Mouse (Mus musculus): ENCODE results near the gene Ankrd49.

Ankrd49 gene

DNA sequence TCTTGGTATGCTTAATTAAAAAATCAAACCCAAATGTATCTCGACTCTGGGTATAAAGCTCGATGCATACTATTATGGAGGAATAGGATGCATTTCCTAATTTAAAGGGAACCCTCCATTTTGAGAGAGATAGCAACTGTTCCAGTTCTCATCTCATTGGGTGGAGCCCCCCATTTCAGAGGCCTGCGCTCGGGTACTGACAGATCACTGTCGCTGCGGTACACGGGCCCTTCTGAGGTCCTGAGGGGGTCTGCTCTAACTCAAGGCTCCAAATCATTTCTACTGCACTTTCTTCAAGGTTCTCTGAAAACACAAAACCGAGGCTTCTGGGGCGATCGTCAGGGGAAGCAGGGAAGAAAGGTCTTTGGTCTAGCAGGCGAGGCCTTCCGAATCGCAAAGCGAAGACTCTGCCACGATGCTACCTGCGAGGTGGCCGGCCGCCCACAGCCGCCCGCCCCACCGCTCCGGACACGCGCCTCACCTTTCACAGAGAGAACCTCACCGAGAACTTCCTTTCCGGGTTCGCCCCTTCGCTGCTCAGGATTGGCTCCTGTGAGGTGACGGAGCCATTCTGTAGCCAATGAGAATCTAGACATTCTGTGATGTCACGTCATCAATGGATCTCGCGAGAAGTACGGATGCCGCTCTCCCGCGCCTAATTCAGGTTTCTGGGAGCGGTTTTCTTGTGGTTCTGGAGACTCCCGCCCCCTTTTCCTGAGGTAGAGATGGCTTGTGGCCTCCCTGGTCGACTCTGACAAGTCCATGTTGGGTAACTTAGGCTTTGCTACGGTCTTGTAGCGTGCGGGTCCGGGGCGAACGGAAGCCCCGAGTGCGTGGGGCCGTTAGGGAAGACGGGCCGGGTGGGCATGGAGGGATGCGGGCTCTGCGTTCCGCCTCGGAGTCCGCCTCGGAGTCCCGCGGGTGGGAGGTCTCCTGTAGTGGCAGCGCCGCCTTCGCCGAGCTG, at the start of gene Ankrd49, which contains the start of gene Mre11a:
Ankrd49 (minus strand) TSS at position 818 of the 964 bp plus-strand sequence.
Mre11a (plus strand) TSS at position 616 of the 964 bp plus-strand sequence.
- DNase-seq: peak; percentile 94

DNA sequence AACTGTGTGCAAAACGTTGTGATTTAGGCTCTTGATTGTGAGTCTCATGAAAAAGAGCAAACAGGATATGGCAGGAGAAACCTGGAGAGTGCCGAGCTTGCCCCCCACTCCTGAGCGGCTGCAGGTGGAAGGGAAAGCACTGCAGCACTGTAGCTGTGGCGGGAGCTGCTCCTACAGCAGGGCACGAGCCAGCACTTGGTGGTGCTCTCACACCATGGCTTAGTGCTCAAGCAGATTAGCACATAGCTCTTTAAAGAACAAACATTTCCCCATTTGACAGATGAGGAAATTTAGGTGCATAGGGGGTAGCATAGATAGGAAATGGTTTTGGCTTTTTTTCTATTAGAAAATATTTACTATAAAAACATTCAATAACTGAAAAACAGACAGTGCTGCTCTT, 47.4 kb upstream of the Ankrd49 start:
- DNase-seq: no peak

DNA sequence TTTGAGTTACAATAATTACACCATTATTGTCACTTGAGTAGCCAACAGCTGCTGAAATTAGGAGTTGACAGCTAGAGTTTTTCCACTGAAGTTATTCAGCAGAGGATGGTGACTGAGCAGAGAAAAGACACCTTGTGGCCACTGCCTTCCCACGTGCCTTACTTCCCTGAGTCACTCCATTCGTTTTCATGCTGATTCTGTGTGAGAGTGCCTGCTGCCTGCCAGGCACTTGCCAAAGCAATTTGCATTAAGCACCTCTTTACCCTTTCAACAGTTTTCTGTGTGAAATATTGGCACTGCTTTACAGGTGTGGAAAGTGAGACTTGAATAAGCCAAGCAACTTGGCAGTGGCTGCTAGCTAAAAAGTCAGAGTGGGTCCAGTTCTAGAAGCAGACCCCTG, 43.2 kb upstream of the Ankrd49 start:
- DNase-seq: no peak

DNA sequence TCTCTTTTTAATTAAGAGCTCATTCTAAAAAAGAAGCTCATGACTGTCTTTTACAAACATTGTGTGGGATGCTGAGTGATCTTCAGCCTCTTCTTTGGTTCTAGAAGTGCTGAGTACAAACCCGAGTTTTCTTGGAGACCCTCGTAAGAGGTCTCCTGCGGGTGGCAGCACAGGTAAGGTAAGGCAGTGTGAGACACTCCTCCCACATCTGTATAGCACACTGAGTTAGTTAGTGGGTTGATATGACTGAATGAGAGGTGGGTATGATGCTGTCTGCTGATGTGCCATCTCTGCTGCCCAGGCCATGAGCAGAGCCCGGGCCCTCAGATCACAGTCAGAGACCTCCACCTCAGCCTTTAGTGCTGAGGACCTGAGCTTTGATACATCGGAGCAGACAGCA, 40.2 kb upstream of the Ankrd49 start:
- DNase-seq: no peak

DNA sequence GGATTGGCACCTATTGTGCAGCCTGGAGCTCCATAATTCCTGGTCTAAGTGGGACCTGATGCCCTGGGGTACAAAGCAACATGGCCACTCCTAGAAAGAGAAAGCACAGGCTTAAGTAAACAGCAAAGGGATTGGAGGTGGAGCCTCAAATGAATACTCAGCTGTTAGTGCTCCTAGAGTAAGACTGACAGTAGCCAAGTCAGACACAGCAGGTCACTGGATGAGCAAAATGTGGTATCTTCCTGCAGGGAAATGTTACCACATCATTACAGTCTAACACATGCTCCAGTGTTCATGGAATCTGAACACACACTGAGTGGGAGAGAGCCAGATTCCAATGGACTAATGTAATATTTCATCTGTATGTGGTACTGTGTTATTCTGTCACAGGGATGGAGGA, 36.7 kb upstream of the Ankrd49 start:
- no peak for DNase-seq

DNA sequence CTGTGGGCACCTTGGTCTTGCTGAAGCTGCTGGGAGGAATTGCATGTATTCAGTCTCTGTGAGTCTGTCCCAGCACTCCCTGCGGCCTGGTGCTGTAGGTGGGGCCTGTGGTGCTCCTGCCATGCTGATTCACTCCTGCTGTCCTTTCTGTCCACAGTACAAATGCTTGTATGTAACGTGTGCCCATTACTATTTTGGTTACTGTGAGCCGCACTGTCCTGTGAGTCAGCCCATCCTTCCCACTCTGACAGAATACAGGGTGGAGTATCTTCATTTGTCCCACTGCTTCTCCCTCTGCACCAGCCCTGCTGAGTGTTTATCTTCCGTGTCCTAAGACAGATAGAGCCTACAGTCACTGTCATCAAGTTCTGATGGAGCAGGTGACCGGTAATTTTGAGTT, 25.5 kb upstream of the Ankrd49 start:
- no peak for DNase-seq

DNA sequence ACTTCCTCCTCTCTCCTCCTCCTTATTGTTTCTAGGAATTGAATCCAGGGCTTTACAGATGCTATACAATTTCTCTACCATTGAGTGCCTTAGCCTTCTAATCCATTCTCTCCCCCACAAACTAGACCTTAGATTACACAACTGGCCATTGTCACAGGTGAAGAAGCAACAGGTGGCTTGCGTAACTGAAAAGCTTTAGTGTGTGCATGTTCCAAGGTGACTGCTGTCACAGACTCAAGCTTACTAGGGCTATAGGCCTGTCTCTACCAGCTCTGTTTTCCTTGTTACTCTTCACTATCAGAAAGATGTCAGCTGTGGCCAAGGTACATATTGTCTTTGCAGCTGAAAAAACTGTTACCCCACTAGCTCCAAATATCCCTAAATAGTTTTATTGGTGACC, 22.1 kb upstream of the Ankrd49 start:
- no peak for DNase-seq

DNA sequence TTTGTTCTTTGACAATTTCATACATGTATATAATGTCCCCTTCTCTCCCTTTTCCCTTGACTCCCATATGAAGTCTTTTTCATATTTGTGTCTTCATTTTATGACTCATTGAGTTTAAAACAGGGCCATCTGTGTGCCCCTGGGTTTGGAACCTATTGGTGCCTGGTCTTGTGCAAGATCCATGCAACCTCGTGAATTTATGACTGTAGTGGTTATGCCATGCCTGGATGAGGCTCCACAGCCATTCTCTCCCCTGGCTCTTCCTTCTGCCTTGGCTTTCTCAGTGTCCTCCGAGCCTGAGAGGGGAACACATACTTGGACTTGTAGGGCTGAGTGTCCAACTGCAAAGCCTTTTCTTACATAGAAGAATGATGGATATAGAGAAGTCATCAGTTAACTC, 21.1 kb upstream of the Ankrd49 start:
- DNase-seq: no peak

DNA sequence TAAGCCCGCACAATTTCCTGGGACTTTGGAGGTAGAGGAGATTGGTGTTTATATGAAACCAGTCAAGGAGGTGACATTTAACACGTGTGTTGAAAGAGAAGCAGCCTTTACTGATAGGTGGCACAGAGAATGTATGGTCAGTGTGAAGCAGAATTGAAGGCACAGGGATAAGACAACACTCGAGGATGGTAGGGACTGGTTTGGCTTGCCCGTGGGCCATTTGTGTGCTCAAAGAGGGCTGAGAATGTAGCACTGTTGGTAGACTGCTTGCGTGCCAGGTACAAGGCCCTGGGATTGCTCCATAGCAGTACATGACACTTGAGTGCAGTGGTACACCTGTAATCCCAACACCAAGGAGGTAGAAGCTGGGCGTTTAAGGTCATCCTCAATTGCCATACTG, 2.7 kb upstream of the Ankrd49 start:
- no peak for DNase-seq

DNA sequence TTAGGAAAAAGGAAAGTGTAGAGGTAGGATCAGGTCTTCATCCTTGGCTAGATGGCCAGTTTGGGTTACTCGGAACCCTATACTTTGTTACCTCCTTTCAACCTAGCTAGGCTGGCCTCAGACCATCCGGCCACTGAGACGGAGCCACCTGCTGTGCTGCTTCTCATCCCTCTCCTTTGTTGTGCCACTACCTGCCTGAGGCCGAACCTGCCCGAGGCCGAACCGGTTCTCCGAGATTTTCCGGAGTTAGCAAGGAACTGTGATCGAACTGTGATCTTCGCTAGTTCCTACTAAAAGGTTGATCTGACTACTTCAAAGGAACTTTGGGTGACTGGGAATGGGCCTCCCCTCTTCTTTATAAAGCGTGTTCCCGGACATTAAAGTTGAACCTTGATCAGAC, 6.3 kb downstream of the Ankrd49 start:
- no peak for DNase-seq

DNA sequence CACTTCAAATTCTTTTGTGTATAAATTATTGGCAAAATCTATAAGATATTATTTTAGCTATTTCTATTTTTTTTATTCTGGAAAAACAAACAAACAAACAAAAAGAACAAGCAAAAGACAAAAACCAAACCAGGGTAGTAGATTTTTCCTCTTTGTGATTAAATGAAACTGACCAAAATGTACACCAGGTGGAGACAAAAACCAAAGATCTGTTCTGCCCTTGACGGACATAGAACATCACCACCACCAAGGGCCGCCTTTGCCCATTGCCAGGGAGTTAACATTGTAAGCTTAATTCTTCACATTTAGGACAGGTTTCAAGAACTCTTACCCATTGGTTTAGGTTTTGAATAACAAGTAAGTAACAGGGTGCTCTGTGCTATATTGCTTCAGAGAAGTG, 10.8 kb downstream of the Ankrd49 start:
- no peak for DNase-seq

DNA sequence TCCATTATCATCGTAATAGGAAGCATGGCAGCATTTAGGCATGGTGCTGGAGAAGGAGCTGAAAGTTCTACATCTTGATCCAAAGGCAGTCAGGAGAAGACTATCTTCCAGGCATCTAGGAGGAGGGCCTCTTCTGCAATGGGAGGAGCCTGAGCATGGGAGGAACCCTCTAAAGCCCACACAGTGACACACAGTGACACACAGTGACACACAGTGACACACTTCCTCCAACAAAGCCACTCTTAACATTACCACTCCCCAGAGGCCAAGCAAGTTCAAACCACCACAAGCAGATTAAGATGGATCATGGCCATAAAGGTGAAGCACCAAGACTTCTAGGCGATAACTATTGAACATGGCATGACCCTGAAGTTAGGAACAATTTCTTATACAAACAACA, 12.6 kb downstream of the Ankrd49 start:
- no peak for DNase-seq

DNA sequence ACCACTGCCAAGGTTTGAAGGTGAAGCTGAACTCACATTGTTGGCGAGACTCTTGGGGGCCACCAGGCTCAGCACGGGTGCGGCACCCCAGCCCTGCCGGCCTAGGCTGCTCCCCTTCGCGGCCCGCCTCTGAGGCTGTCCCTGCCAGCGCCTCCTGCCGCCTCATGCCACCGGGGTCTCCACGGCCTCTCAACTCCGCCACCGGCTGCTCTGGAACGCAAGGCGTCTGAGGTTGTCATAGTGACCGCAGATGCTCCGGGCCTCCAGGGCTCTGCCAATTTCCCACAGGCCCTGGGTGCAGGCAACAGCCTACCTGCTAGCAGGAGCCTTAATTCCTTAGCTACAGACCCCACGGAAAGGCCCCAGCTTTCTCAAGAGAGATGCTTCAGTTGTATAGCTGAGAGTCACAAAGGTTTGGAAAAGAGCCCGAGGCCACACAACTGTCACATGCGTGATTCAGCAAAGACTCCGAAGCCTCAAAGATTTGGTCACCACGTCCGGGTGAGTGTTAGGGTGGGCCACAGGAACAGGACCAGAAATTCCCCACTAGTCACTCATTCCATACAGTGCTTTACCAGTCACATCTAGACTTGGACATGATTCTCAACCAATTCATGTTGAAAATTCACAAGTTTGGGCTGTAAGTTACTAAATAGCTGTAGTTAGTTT, 13.7 kb downstream of the Ankrd49 start, which contains the start of gene 1700012B09Rik:
1700012B09Rik (minus strand) TSS at position 228 of the 669 bp plus-strand sequence.
- no peak for DNase-seq

DNA sequence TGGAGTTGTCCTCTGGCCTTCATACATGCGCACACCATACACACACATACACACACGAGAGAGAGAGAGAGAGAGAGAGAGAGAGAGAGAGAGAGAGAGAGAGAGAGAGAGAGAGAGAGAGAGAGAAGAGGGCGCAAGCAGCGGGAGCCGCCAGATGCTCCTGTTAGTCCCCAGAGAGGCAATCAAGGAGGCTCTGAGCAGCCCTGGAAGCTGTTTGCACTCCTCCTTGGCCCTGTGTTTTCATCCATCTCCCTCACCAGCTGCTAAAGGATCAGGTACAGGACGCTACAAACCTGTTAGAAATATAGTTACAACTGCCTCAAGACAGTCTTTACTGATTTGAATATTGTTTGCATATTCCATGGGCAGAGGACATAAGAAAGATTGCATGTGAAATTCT, 14.8 kb downstream of the Ankrd49 start:
- no peak for DNase-seq

DNA sequence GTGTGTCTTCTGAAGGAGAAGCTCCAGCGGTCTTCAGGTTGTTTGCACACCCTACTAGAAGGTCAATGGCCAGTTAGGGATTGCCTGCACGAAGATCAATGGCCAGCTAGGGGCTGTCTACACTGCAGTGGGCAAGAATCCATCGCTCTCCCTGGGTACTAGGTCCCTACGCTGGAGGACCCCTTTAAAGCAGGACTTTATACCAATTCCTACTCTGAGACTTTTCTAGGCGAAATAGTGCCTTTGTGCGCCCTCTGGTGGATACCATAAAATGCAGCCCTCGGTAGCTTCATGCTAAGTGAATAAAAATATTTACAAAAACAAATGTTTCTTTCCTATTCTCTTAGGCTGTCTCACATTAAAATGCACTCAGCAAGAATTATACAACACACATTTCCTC, 19.9 kb downstream of the Ankrd49 start:
- peak; percentile 53 for DNase-seq

DNA sequence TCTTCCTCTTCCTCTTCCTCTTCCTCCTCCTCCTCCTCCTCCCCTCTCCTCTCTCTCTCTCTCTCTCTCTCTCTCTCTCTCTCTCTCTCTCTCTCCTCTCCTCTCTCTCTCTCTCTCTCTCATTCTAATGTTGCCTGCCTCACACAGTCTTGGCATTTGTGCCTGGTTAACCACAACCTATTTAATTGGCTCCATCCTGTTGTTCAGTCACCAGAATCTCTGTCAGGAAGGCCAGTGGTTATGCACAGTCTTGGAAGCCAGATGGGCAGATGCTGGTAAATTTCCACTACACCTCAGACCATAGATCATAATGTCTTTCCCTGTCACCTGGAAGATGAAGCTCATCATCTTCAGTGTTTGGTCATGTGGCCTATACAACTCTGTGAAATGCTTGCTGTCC, 25.4 kb downstream of the Ankrd49 start:
- no peak for DNase-seq

DNA sequence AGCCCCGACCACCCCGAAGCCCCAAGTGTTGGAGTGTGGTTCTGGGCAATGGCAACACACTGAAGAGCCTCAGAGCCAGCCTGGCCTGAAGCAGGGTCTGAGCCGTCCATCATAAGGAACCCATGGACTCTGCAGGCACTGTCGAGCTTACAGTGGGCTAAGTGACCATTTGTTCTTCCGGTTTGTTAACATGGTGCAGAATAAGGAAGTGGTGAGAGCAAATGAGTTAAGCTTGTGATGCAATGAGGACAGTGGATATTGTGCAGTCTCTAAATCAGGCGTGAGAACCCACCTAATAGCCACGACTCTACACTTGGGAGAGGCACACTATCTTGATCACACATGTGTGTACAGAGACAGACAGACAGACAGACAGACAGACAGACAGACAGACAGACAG, 26.1 kb downstream of the Ankrd49 start:
- no peak for DNase-seq

DNA sequence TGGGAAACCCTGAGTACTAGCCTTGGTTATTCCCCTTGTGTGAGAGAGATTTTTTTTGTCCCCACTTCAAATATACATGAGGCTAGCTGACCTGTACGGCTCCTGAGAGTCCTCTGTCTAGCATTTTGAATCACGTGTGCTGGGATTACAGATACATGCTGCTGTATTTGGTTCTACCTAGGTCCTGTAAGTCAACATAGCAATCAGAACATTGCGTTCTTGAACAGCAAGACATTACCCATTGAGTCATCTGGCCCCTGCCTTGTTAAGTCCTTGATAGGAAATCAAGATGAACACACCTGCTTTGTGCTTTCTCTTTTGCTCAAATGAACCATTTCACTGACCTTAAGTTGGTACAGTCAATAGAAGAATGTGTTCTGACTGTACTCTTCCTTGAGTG, 30.2 kb downstream of the Ankrd49 start:
- no peak for DNase-seq

DNA sequence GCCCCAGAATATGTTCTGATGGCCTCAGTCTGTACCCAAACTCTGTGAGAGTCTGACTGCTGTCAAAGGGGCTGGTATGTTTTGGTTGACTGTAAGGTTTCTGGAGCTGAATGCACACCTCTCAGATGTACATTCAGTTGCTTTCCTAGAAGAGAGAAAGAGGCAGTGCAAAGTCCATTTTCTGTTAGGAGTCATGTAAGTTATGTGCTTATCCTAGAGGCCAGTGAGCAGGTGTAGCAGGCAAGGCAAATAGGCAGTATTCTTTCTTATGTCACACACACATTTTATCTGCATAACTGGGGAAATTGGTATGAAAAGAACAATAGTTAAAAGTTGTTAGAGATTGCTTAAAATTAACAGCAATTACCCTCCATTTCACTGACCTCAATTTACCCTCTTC, 30.7 kb downstream of the Ankrd49 start:
- DNase-seq: no peak

DNA sequence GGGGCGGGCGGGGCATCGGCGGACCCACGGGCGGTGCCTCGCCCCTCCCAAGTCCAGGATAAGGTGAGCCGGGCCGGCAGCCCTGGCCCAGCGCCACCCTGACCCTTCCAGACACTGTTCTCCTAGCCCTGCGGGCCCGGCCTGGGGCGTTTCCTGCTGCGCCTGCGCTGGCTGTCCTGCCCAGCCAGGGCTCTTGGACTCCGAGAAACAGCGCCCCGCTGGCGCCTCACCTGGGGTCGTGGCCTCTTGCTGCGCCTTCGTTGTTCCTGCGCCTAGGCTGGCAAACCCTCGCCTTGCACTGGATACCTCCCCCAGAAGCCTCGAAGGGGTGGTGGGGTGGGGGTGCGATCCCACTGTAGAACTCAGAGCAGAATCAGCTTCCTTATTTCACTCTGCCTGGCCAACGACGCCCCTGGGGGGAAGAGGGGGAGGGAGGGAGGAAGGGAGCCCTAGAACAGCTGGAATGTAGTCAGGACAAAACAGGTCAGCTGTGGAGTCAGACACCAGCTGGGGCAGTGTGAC, 32.6 kb downstream of the Ankrd49 start, which contains the start of gene Fut4:
Fut4 (minus strand) TSS at position 393 of the 522 bp plus-strand sequence.
- DNase-seq: peak; percentile 75

DNA sequence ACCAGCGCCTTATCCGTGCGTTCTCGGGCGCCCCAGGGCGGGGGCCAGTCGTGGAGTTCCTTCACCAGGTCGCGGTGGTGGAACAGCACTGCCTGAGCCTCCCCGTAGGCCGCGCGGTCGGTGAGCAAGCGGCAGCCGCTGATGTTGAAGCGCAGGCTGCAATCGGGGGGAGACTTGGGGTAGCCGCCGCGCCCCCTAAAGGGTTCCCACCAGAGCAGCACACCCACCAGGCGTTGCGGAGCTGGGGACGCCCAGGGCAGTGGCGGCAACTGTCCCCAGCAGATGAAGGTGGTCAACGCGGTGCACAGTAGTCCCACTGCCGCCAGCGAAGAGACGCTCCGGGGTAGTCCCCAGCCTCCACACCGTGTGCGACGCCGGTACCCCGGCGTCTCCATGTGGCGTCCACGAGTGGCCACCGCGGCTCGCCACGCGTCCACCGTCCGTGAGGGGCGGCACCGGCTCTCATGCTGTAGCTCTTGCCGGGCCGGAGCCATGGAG, 33.1 kb downstream of the Ankrd49 start:
- peak; percentile 18 for DNase-seq

DNA sequence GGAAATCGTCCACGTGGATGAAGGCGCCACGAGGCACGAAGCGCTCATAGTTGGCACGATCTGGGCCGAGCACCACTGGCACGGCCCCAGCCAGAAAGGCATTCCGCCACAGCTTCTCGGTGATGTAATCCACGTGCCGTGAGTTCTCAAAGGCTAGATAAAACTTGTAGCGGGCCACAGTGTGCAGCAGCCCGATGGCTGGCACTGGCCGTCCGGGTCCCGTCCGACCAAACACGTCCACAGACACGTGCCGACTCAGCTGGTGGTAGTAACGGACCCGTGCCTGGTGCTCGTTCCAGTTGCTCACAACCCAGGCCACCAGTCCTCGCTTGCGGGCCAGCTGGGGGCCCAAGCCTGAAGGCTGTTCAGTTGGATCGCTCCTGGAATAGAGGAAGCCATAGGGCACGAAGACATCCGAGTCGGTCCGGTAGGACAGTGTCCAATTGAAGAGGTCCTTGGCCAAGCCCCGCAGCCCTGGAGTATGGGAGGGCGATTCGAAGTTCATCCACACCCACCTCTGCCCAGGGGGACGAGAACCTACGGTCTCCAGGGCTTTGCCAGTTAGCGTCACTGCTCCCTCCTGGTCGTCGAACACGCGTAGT, 33.7 kb downstream of the Ankrd49 start:
- DNase-seq: no peak
